Mouse (Mus musculus): ENCODE data around the gene Hic2. TPM values are rescaled to one million over a fixed set of nuclear protein-coding genes. Genes with fewer than 3 reads are reported as not detected.
"Not testable (repeated sequence)": the region's sequence is repeated elsewhere in the genome, so short reads cannot be mapped to it uniquely, and the experiment has no call there.

The Hic2 gene
- 1 to 10 TPM; 3.2 to 3.3 TPM for total RNA-seq (2021)
- long read RNA-seq, experiment 1, result 0 reads
- long read RNA-seq, experiment 2, result 0 reads

DNA sequence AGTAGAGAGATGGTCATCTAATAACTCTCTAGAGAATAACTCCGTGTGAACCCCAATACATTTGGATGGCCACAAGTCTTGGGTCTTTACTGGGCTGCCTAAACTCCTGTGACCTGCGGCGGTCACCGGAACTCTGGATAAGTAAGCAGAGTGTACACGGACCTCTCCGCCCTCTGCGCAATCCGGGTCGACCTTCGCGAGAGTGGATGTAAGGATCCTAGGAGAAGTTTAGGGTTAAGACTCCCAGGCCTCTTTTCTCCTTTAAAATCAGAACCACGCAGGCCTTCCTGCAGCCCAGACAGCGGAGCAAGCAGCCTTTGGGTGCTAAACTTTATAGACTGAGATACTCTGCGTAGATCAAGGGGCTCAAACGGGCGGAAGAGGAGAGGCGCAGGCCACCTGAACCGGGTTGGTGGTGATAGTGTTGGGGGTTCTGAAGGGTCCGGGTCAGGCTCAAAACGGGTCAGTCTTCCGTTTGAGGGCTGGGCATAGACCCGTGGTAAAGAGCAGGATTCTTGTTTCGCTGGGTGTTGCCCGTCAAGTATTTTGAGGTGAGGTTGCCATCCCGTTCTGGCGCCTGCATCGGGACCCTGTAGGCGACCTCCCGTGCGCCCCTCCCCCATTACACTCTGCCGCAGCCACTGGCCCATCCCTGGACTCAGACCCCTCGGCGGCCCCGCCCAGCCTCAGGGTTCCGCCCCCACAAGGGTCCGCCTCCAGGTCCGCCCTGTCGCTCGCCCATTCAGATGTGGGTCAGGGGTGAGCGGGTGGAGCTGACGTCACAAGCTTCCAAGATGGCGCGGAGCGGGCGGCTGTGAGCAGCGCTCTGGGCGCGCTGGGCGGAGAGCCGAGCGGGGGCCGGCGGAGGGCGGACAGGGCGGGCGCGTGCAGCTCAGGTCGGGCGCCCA lies at the start of gene Hic2:
Gene Hic2, plus strand, starts transcription at position 779 of the 908 bp plus-strand sequence.
- peak; percentile 97 for DNase-seq

DNA sequence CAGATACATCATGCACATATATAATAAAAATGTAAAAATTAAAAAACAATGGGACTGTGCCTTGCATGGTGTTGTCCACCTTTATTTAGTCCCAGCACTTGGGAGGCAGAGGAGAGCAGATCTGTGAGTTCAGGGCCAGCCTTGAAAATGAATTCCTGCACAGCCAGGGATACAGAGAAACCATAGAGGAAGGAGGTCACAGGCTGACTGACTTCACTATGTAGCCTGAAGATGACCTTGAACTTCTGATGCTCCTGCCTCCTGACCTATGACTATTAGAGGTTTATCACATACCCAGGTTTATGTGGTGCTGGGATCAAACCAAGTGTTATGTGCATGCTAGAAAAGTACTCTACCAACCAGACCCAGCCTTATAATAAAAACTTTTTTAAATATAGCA lies 47.9 kb upstream of the Hic2 start:
- DNase-seq, result no peak

DNA sequence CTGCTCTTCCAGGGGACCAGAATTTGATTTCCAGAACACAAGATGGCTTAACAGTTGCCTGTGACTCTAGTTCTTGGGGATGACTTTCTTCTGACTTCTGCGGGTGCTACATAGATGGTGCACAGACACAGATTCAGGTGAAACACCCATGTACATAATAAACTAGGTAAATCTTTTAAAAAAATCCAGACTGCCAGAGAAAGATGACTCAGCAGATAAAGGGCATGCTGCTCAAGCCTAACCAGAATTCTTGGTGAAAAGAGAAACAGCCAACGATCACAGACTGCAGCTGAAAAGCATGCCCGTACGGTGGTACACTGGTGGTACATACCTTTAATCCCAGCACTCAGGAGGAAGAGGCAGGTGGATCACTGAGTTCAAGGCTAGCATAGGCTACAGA lies 39.5 kb upstream of the Hic2 start:
- no peak for DNase-seq

DNA sequence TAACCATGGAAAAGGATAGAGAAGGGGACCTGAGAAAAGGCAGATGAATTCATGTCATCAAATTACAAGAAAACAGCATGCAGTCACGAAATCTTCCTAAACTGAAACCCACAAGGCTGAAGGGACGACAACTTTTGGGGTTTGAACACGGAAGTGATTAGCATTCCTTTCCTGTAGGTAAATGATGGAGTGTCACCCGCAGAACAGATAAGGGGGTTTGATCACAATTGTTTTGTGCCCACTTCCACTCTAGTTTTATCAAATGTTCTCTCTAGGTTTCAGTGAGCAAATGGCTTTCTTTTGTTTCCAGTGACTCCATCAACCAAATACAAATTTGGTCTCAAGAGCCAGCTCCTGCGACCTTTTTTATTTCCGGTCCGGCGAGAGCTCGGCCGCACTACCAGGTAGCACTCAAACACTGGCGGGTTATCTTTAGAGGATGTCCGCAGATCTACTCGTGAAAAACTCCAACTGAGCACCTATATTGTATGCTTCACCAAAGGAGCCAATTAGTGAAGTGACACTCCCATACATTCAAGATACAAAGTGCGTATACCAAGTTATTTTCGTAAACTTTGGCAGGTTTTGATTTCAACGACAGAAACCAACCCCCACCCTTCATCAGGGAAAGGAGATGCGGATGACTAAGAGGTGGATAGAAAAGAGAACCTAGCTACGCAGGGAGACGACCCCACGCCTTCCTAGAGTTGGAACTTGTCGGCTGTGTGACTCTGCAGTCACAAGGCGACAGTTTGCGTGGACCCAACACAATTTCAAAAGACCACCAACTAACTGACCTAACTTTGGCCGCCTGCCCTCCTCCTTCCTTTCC lies 33.0 kb upstream of the Hic2 start:
- DNase-seq, result no peak

DNA sequence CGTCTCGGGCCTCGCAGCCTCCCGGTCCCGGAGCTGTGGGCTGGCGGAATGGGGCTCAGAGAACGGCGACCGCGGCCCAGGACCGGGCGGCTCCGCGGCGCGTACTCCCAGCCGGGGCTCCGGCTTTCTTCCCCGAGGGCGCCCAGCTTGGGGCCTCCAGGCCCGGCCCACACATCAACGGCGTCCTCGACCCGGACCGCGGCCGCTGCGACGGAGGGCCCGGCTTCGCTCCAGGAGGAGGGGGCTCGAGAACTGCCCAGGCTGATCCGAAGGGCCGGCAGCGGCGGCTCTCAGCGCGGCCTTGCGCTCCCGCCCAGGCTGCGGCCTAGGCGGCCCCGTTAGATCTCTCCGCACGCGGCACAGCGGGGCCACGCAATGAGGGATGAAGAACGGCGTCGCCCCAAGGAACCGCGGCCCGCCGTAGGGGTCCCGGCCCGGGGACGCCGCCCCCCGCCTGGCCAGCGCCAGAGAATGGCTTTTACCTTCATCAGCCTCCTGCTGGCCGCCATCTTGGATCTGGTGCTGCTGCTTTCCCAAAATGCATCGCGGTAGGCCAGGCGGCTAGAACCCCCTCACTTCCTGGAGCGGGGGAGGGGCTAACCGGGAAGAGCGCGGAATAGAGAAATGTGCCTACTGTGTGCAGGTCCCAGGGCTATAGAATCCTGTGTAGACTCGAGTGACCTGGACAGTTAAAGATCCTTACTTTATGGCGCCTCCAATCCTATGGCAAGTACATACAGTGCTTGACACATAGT lies 32.2 kb upstream of the Hic2 start:
- DNase-seq, result peak; percentile 88

GRCm38 (mm10) chr16:17201977-17202376 lies 31.4 kb upstream of the Hic2 start:
- no peak for DNase-seq

GRCm38 (mm10) chr16:17202549-17202948 lies 30.8 kb upstream of the Hic2 start, which contains the start of gene Ube2l3:
Gene Ube2l3 (minus strand): TSS chr16:17202649.
- DNase-seq, result no peak

DNA sequence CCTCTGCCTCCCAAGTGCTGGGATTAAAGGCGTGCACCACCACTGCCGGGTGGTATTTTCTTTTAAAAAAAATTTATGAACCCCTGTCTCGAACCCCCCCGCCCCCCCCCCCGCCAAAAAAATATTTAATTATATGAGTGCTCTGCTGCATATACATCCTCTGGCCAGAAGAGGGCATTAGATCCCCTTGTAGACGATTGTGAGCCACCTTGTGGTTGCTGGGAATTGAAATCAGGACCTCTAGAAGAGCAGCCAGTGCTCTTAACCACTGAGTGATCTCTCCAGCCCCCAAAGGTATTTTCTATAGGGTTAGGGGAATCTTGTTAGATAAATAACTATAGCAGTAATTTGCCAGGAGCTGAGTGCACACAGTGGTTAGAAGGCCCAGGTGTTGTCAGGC lies 28.4 kb upstream of the Hic2 start:
- peak; percentile 33 for DNase-seq

DNA sequence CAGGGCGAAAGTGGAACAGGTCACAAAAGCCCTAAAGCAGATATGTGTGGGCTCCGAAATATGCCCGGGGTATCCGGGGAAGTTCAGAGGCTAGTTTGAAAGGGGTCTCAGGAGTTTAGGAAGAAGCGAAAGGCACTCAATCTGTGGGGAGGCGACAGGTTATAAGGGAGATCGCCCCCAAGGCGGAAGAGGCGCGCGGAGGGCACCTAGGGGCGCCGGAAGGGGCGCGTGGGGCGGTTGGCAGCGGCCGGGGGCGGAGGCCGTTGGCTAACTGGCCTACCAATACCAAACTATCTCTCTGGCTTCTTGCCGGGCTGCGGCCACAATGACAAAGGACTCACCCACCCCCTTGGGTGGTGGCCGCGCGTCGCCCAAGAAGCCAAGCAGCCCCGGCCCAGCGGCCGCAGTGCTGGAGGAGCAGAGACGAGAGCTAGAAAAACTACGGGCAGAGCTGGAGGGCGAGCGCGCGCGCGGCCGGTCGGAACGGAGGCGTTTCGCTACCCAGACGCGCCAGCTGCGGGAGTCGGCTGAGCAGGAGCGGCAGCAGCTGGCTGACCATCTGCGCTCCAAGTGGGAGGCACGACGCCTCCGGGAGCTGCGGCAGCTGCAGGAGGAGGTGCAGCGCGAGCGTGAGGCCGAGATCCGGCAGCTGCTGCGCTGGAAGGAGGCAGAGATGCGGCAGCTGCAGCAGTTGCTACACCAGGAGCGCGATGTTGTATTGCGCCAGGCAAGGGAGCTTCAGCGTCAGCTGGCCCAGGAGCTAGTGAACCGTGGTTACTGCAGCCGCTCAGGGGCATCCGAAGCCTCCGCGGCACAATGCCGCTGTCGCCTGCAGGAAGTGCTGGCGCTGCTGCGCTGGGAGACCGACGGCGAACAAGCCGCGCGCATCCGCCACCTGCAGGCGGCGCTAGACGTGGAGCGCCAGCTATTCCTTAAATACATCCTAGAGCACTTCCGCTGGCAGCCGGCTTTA lies 24.7 kb upstream of the Hic2 start, which contains the start of gene Rimbp3:
Gene Rimbp3, plus strand, starts transcription at position 215 of the 973 bp plus-strand sequence.
- DNase-seq, result peak; percentile 92

DNA sequence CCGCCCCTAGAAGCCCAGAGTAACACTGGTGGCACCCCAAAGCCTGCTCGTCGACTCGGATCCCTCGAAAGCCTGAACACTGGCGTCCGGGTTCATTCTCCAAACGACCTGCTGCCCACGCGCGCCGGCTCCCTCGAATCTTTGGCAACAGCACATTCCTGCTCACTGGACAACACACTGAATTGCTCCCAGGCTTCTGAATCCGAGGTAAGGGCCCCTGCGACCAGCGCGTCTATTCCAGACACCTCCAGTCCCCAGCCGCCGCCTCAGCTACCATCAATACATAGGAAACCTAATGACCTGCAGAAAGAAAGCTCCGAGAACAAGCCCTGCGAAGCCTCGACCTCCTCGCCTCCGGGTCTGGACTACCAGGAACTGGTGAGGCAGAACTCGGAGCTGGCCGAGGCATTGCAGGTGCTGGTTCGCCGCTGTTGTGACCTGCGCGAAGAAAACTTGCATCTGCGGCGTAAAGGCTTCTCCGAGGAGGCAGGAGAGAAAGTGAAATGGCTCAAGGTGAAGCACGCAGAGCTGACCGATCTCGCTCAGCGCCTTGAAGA lies 23.9 kb upstream of the Hic2 start:
- DNase-seq, result no peak

DNA sequence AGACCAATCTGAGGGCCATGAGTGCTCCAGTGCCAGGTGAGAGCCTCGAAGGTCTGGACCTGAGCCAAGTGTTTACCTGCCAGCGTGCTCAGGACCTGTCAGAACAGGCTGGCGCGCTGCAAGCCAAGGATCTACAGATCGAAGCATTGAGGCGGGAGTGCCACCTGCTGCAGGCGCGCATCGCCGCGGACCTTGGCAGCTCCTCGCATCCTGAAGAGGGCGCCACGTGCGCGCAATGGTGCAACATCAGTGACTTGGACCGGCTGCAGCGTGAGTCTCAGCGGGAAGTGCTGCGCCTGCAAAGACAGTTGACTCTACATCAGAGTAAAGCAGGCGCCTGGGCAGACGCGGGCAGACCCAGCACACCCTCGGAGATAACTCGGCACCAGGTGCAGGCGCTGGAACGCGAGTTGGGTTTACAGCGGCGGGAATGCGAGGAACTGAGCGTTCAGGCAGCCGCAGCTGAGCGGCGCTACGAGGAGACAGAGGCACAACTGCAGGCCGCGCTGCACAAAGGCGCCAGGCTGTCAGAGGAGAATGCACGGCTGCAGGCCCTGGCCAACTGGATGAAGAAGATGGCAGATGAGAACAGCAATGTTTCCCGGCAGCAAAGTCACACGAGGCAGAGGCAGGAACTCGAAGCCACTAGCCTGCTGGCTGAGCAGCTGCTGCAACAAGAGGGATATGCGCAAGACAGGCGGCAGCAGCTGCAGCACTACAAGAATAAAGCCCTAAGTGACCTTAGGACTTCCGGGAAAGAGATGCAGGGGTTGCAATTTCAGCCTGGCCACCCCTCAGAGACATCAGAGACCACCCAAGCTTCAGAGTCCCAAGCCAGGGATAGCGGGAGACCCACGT lies 23.2 kb upstream of the Hic2 start:
- peak; percentile 93 for DNase-seq

DNA sequence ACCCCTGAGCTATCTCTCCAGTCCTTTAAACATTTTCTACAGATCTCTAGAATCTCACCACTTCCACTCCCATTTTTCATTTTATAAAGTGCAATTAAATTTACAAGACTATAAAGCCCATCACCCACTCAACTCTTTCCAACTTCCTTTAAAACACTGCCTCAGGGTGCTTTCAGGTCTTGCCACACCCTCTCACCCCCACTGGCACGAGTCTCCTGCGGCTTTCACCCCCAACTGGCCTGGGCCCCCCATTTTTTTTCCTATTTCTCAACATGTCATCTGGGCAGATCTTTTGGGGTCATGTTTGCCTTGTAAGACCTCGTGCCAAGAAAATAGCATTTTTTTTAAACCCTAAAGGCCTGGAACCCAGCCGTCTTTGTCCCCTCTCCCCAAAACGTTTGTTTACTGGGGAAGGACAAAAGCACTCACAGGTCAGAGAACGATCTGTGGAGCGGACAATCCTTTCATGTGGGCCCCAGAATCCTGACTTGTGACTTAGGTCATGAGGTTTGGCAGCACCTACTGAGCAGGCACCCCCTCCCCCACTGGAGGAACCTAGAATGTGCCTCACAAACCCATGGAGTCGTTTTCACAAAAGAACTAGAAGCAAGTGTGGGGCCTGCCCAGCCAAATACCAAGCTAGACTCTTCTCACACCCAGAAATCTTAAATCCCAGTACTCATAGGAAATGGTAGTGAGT lies 16.3 kb upstream of the Hic2 start:
- no peak for DNase-seq

- no peak for DNase-seq
Measured at GRCm38 (mm10) chr16:17220127-17220733, 13.1 kb upstream of the Hic2 start.

DNA sequence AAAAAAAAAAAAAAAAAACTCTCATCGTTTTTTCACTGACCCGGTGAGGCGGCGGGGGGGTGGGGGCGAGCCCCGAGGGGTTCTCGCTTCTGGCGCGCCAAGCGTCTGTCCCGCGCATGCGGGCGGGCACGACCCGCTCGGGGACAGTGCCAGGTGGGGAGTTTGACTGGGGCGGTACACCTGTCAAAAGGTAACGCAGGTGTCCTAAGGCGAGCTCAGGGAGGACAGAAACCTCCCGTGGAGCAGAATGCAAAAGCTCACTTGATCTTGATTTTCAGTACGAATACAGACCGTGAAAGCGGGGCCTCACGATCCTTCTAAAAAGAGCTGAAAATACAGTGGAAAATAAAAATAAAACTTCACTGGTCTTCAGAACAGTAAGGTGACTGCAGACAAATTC lies 11.2 kb upstream of the Hic2 start:
- peak; percentile 100 for DNase-seq

DNA sequence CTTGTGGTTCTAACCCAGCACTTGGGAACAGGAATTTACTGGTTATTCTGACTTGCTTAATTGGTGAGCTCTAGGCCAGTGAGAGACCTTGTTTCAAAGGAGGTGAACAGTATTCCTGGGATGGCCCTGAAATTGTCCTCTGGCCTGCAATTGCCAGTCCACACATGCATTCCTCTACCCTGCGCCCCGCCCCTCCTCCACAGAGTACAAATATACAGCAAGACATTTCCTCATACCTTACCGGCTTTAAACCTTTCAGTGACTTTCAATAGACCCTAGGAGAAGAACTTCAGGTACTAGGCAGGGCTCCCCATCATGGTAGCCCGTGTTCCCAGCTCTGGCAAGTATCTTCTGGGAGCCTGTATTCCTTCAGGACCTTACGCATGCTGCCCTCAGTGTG lies 7.8 kb upstream of the Hic2 start:
- DNase-seq, result no peak

DNA sequence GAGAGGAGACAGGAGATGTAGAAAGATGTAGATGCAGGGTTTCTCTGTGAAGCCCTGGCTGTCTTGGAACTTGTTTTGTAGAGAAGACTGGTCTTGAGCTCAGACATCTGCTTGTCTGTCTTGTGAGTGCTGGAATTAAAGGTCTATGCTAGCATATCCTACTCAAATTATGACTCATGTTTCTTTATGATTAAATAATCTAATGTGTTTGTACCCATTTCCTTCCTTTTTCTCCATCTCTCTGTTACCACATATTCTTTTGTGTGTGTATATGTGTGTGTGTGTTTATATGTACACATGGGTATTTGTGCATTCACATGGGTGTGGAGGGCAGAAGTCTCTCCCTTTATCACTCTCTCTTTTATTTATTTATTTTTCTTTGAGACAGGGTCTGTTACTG lies 6.9 kb upstream of the Hic2 start:
- no peak for DNase-seq

DNA sequence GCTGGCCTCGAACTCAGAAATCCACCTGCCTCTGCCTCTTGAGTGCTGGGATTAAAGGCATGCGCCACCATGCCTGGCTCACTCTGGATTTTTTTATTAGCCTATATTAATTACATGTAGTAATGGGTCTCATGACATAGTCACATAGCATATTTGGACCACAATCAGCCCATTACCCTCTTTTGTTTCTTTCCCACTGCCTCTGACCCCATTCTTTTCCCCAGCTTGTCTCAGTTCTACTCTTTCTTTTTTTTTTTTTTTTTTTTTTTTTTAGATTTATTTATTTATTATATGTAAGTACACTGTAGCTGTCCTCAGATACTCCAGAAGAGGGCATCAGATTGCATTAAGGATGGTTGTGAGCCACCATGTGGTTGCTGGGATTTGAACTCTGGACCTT lies 1.8 kb upstream of the Hic2 start:
- DNase-seq, result not testable (repeated sequence)

- DNase-seq, result peak; percentile 53
Measured at GRCm38 (mm10) chr16:17233702-17234498, 528 bp downstream of the Hic2 start.

All from adrenal gland, postnatal 10 days (tissue).